Mouse (Mus musculus): Measurements from ENCODE around the gene Ifnar1. TPM values are rescaled to one million over a fixed set of nuclear protein-coding genes. Genes with fewer than 3 reads are reported as not detected.

Gene Ifnar1
- polyA plus RNA-seq, 1 experiment from 2014 or later: 57.4 TPM

DNA sequence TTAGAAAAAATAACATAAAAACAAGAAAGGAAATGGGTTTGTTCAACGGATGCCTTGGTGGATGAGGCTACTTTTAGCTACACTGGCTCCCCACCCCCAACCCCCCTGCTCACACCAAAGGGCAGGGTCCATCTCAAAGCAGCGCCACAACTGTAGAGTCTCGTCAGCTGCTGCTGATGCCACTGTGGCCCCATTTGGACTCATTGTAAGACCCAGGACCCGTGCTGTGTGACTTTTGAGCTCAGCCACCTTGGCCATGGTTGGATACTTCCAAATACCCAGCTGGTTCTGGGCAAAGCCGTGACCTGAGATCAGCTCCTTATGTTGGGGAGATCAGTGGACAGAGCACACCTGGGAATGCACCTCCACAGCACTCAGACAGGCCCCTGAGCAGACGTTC, 28.1 kb downstream of the Ifnar1 start:
- no peak overlapping the region for H3K4me2 ChIP-seq (ENCODE audit: low read depth, low read length)
- H3K4me1 ChIP-seq (ENCODE audit: control insufficient read depth, insufficient read depth, low read length): no peaks in the 10 kb centered on the region
- no peak overlapping the region for H3K27ac ChIP-seq (replicated peaks; ENCODE audit: low read depth, low read length)
- H3K4me3 ChIP-seq (ENCODE audit: low read depth, low read length): no peak overlapping the region
- no peaks in the 10 kb centered on the region for H3K27me3 ChIP-seq (ENCODE audit: control insufficient read depth, insufficient read depth, low read length)
- H3K36me3 ChIP-seq (replicated peaks; ENCODE audit: control insufficient read depth, insufficient read depth, low read depth, low read length): no peaks in the 10 kb centered on the region
- ATAC-seq (replicated peaks; ENCODE audit: insufficient number of reproducible peaks, low FRiP score, low TSS enrichment, low read depth): no peak
- no peaks in the 10 kb centered on the region for H3K9me3 ChIP-seq (replicated peaks; ENCODE audit: control insufficient read depth, low read length)
- no peak overlapping the region for H3K9ac ChIP-seq (replicated peaks; ENCODE audit: low read length)
- 90% methylated on average over 6 of the region's 6 CpGs for WGBS
- no peak for DNase-seq (ENCODE audit: low spot score)

DNA sequence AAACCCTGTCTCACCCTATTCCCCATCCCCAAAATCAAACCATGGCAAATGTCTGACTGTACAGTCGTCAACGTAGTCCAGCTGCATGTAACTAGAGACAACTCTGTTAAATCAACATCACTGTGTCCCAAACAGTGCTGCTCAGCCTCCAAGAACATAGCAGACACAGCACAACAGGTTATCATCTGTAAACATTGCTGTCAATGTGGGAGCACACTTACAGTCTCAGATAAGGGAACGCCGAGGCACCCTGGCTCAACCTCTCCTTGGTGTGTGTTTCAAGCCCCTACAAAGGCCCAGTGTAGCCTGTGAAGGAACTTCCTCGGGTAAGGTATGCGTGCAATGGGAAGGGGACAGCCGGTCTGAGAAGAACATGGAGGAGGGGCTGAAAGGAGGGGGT, 32.0 kb downstream of the Ifnar1 start:
- no peak overlapping the region for H3K4me3 ChIP-seq (ENCODE audit: low read depth, low read length)
- H3K27me3 ChIP-seq (ENCODE audit: control insufficient read depth, insufficient read depth, low read length): no peaks in the 10 kb centered on the region
- no peak for DNase-seq (ENCODE audit: low spot score)
- no peak overlapping the region for H3K9ac ChIP-seq (replicated peaks; ENCODE audit: low read length)
- 78% methylated on average over 7 of the region's 7 CpGs for WGBS
- no peak overlapping the region for H3K4me2 ChIP-seq (ENCODE audit: low read depth, low read length)
- ATAC-seq (replicated peaks; ENCODE audit: insufficient number of reproducible peaks, low FRiP score, low TSS enrichment, low read depth): no peak
- no peak overlapping the region for H3K27ac ChIP-seq (replicated peaks; ENCODE audit: low read depth, low read length)
- H3K36me3 ChIP-seq (replicated peaks; ENCODE audit: control insufficient read depth, insufficient read depth, low read depth, low read length): no peaks in the 10 kb centered on the region
- no peaks in the 10 kb centered on the region for H3K9me3 ChIP-seq (replicated peaks; ENCODE audit: control insufficient read depth, low read length)
- no peaks in the 10 kb centered on the region for H3K4me1 ChIP-seq (ENCODE audit: control insufficient read depth, insufficient read depth, low read length)

DNA sequence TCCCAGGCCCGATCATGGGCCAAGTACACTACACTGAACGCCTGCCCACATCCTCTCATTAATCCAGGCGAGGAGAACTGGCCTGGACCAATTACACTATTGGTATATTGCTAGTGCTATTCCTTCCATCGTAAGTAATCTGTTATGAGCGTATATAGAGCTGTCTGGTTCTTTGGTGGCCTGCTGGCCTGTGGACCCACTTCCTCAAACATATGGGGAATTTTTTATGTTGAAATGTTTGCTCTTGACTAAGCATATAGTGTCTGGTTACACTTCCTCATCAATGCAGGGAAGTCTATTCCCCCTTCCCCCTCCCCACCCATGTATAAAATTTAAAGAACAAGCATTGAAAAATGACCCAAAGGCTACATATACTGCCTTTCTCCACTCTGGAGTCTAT, 37.0 kb downstream of the Ifnar1 start:
- Histone ChIP-seq H3K4me3 (ENCODE audit: low read depth, low read length) (no peak overlapping the region), H3K36me3 (replicated peaks; ENCODE audit: control insufficient read depth, insufficient read depth, low read depth, low read length) (no peaks in the 10 kb centered on the region), H3K4me2 (ENCODE audit: low read depth, low read length) (no peak overlapping the region), H3K27ac (replicated peaks; ENCODE audit: low read depth, low read length) (no peak overlapping the region), H3K9ac (replicated peaks; ENCODE audit: low read length) (no peak overlapping the region), H3K9me3 (replicated peaks; ENCODE audit: control insufficient read depth, low read length) (no peaks in the 10 kb centered on the region), H3K27me3 (ENCODE audit: control insufficient read depth, insufficient read depth, low read length) (no peaks in the 10 kb centered on the region), H3K4me1 (ENCODE audit: control insufficient read depth, insufficient read depth, low read length) (no peaks in the 10 kb centered on the region)
- ATAC-seq (replicated peaks; ENCODE audit: insufficient number of reproducible peaks, low FRiP score, low TSS enrichment, low read depth) (no peak), DNase-seq (ENCODE audit: low spot score) (no peak)
- 81% methylated on average over 5 of the region's 5 CpGs for WGBS

DNA sequence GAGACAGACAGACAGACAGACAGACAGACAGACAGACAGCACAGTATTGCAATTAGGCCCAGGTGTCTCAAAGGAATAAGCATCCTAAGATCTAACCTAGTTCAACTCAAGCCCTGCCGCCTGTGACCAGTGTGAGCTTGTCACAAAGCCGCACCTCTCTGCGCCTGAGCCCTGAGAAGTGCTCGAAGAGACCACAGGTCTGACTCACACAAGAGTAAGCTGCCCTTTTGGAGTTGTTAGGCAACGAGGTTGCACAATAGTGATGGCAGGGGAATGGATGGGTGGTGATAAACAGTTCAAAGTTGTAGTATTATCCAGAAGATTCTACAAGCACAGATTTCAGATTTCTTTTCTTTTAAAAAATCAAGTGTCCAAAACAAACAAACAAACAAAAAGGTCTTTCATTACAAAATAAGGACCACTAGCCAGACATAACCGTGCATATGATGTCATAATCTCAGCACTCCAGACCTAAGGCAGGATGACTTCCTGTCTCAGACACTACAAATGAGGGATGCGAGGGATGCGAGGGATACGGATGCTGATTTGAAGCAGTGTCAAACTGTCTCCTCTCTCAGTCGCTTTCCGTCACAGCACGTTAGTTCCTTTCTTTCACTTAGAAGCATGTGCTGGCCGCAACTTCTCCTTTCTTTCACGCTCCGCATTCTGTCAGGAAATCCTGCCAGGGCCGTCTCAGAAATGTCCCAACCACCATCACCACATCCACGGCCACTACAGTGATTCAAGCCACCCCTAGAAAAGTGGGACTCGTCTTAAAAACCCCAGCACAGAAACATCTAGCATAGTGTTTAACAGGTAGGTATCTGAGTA, 37.7 kb downstream of the Ifnar1 start:
- Histone ChIP-seq H3K4me3 (ENCODE audit: low read depth, low read length) (no peak overlapping the region), H3K36me3 (replicated peaks; ENCODE audit: control insufficient read depth, insufficient read depth, low read depth, low read length) (no peaks in the 10 kb centered on the region), H3K4me2 (ENCODE audit: low read depth, low read length) (no peak overlapping the region), H3K27ac (replicated peaks; ENCODE audit: low read depth, low read length) (no peak overlapping the region), H3K4me1 (ENCODE audit: control insufficient read depth, insufficient read depth, low read length) (no peaks in the 10 kb centered on the region), H3K27me3 (ENCODE audit: control insufficient read depth, insufficient read depth, low read length) (no peaks in the 10 kb centered on the region), H3K9me3 (replicated peaks; ENCODE audit: control insufficient read depth, low read length) (no peaks in the 10 kb centered on the region), H3K9ac (replicated peaks; ENCODE audit: low read length) (no peak overlapping the region)
- DNase-seq (ENCODE audit: low spot score) (no peak), ATAC-seq (replicated peaks; ENCODE audit: insufficient number of reproducible peaks, low FRiP score, low TSS enrichment, low read depth) (no peak)
- WGBS: 76% methylated on average over 18 of the region's 18 CpGs

DNA sequence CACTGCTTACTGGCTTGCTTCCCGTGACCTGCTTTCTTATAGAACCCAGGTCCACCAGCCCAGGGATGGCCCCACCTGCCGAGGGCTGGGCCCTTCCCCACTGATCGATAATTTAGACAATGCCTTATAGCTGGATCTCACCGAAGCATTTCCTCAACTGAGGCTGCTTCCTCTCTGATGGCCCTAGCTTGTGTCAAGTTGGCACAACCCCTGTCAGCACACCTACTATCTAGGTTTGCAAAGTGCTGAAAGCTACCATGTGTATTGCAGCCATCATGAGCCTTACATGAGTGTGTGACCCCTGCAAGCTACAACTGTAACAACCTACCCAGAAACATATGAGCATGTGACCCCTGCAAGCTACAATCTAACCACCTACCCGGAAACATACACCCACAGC, 39.2 kb downstream of the Ifnar1 start:
- ATAC-seq (replicated peaks; ENCODE audit: insufficient number of reproducible peaks, low FRiP score, low TSS enrichment, low read depth) (no peak), DNase-seq (ENCODE audit: low spot score) (no peak)
- Histone ChIP-seq H3K4me1 (ENCODE audit: control insufficient read depth, insufficient read depth, low read length) (no peaks in the 10 kb centered on the region), H3K36me3 (replicated peaks; ENCODE audit: control insufficient read depth, insufficient read depth, low read depth, low read length) (no peaks in the 10 kb centered on the region), H3K9me3 (replicated peaks; ENCODE audit: control insufficient read depth, low read length) (no peaks in the 10 kb centered on the region), H3K27ac (replicated peaks; ENCODE audit: low read depth, low read length) (no peak overlapping the region), H3K9ac (replicated peaks; ENCODE audit: low read length) (no peak overlapping the region), H3K4me2 (ENCODE audit: low read depth, low read length) (no peak overlapping the region), H3K27me3 (ENCODE audit: control insufficient read depth, insufficient read depth, low read length) (no peaks in the 10 kb centered on the region), H3K4me3 (ENCODE audit: low read depth, low read length) (no peak overlapping the region)
- 88% methylated on average over 5 of the region's 5 CpGs for whole genome bisulfite sequencing

- ATAC-seq (replicated peaks; ENCODE audit: insufficient number of reproducible peaks, low FRiP score, low TSS enrichment, low read depth): no peak
- DNase-seq (ENCODE audit: low spot score): no peak
- no peaks in the 10 kb centered on the region for H3K9me3 ChIP-seq (replicated peaks; ENCODE audit: control insufficient read depth, low read length)
- no peak overlapping the region for H3K9ac ChIP-seq (replicated peaks; ENCODE audit: low read length)
- 96% methylated on average over 6 of the region's 6 CpGs for WGBS
- no peaks in the 10 kb centered on the region for H3K27me3 ChIP-seq (ENCODE audit: control insufficient read depth, insufficient read depth, low read length)
- no peaks in the 10 kb centered on the region for H3K4me1 ChIP-seq (ENCODE audit: control insufficient read depth, insufficient read depth, low read length)
- H3K4me3 ChIP-seq (ENCODE audit: low read depth, low read length): no peak overlapping the region
- H3K27ac ChIP-seq (replicated peaks; ENCODE audit: low read depth, low read length): no peak overlapping the region
- H3K4me2 ChIP-seq (ENCODE audit: low read depth, low read length): no peak overlapping the region
- H3K36me3 ChIP-seq (replicated peaks; ENCODE audit: control insufficient read depth, insufficient read depth, low read depth, low read length): no peaks in the 10 kb centered on the region
Observed at GRCm38 (mm10) chr16:91526274-91526673, 41.2 kb downstream of the Ifnar1 start.

GRCm38 (mm10) chr16:91527051-91527450, 42.0 kb downstream of the Ifnar1 start:
- no peak for DNase-seq (ENCODE audit: low spot score)
- Histone ChIP-seq H3K9me3 (replicated peaks; ENCODE audit: control insufficient read depth, low read length) (no peaks in the 10 kb centered on the region), H3K27ac (replicated peaks; ENCODE audit: low read depth, low read length) (no peak overlapping the region), H3K4me1 (ENCODE audit: control insufficient read depth, insufficient read depth, low read length) (no peaks in the 10 kb centered on the region), H3K27me3 (ENCODE audit: control insufficient read depth, insufficient read depth, low read length) (no peaks in the 10 kb centered on the region), H3K4me2 (ENCODE audit: low read depth, low read length) (no peak overlapping the region), H3K36me3 (replicated peaks; ENCODE audit: control insufficient read depth, insufficient read depth, low read depth, low read length) (no peaks in the 10 kb centered on the region), H3K9ac (replicated peaks; ENCODE audit: low read length) (no peak overlapping the region), H3K4me3 (ENCODE audit: low read depth, low read length) (no peak overlapping the region)
- 77% methylated on average over 10 of the region's 10 CpGs for WGBS
- no peak for ATAC-seq (replicated peaks; ENCODE audit: insufficient number of reproducible peaks, low FRiP score, low TSS enrichment, low read depth)

DNA sequence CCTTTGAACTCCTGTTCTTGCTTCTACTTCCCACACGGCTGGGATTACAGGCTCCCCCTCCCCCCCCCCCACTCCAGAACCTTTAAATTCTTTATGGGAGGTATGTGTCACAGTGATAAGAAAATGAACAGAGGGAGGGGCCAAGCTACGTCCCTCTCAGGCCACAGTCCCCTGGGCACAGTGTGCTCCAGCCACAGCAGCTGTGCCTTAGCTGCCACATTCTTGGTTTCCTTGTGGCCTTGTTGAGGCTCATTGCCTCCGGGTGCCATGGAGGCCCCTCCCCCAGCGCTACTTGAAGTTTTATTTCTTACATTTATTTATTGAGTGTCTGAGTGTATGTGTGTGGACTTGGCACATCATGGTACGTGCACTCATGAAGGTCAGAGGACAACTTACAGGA, 42.5 kb downstream of the Ifnar1 start:
- H3K9ac ChIP-seq (replicated peaks; ENCODE audit: low read length): no peak overlapping the region
- no peaks in the 10 kb centered on the region for H3K36me3 ChIP-seq (replicated peaks; ENCODE audit: control insufficient read depth, insufficient read depth, low read depth, low read length)
- no peak overlapping the region for H3K4me2 ChIP-seq (ENCODE audit: low read depth, low read length)
- no peak overlapping the region for H3K4me3 ChIP-seq (ENCODE audit: low read depth, low read length)
- no peaks in the 10 kb centered on the region for H3K9me3 ChIP-seq (replicated peaks; ENCODE audit: control insufficient read depth, low read length)
- no peak overlapping the region for H3K27ac ChIP-seq (replicated peaks; ENCODE audit: low read depth, low read length)
- no peaks in the 10 kb centered on the region for H3K27me3 ChIP-seq (ENCODE audit: control insufficient read depth, insufficient read depth, low read length)
- ATAC-seq (replicated peaks; ENCODE audit: insufficient number of reproducible peaks, low FRiP score, low TSS enrichment, low read depth) (no peak), DNase-seq (ENCODE audit: low spot score) (no peak)
- no peaks in the 10 kb centered on the region for H3K4me1 ChIP-seq (ENCODE audit: control insufficient read depth, insufficient read depth, low read length)
- 71% methylated on average over 5 of the region's 5 CpGs for WGBS

Measured in embryonic facial prominence, embryonic 11.5 days (tissue).